In genomic region chr15:79022671-79023230, GRCm38 (mm10) we compare ENCODE assay signal across 18 mouse cellular contexts. TPM values are rescaled to one million over a fixed set of nuclear protein-coding genes. Genes with fewer than 3 reads are reported as not detected.
A peak's percentile ranks its signal among the peaks of the same experiment; 100 is the strongest.
DNase-seq lines count a peak whose midpoint lies in the region; ATAC-seq lines count a peak whose summit lies in the region.
"Had no signal": no experiment of that assay in that cellular context is flagged by ENCODE, and none has a peak within 500 bp of the region (broad histone marks: within the 10 kb centered on the region; RNA-seq: fewer than 3 reads in every experiment).

No protein-coding gene starts in this region.

- no peak overlapping the region for H3K4me3 ChIP-seq in heart, embryonic 11.5 days (ENCODE audit: low read depth, low read length)
- no peak overlapping the region for H3K4me3 ChIP-seq in kidney, embryonic 14.5 days (ENCODE audit: low read length)
- no peak overlapping the region for H3K4me3 ChIP-seq in intestine, embryonic 16.5 days (ENCODE audit: low read length)
- no peak overlapping the region for H3K4me3 ChIP-seq in liver, embryonic 13.5 days (replicated peaks)
- no peak overlapping the region for H3K4me3 ChIP-seq in hindbrain, embryonic 14.5 days (replicated peaks; ENCODE audit: low read length)
- H3K4me3 ChIP-seq: embryonic facial prominence, embryonic 12.5 days; forebrain, embryonic 13.5 days; heart, embryonic 15.5 days; limb, embryonic 12.5 days; stomach, embryonic 15.5 days had no signal

- H3K9me3 ChIP-seq in heart, embryonic 11.5 days (replicated peaks; ENCODE audit: control insufficient read depth, low read length): no peaks in the 10 kb centered on the region
- H3K9me3 ChIP-seq in kidney, embryonic 14.5 days (ENCODE audit: control insufficient read depth, low read length): no peaks in the 10 kb centered on the region
- H3K9me3 ChIP-seq in intestine, embryonic 16.5 days (ENCODE audit: control insufficient read depth, low read length): no peaks in the 10 kb centered on the region
- no peaks in the 10 kb centered on the region for H3K9me3 ChIP-seq in liver, embryonic 13.5 days (replicated peaks)
- H3K9me3 ChIP-seq in hindbrain, embryonic 14.5 days (ENCODE audit: control insufficient read depth, low read length): no peaks in the 10 kb centered on the region
- H3K9me3 ChIP-seq: embryonic facial prominence, embryonic 12.5 days; forebrain, embryonic 13.5 days; heart, embryonic 15.5 days; limb, embryonic 12.5 days; stomach, embryonic 15.5 days had no signal

- H3K4me2 ChIP-seq in heart, embryonic 11.5 days: no peak overlapping the region
- H3K4me2 ChIP-seq in kidney, embryonic 14.5 days (replicated peaks; ENCODE audit: low read depth, low read length): no peak overlapping the region
- H3K4me2 ChIP-seq in intestine, embryonic 16.5 days (ENCODE audit: low read depth, low read length): no peak overlapping the region
- no peak overlapping the region for H3K4me2 ChIP-seq in liver, embryonic 13.5 days
- H3K4me2 ChIP-seq in hindbrain, embryonic 14.5 days (replicated peaks): no peak overlapping the region
- H3K4me2 ChIP-seq: embryonic facial prominence, embryonic 12.5 days; forebrain, embryonic 13.5 days; heart, embryonic 15.5 days; limb, embryonic 12.5 days; stomach, embryonic 15.5 days had no signal

- H3K36me3 ChIP-seq in heart, embryonic 11.5 days (ENCODE audit: control insufficient read depth, insufficient read depth, low read length): no peaks in the 10 kb centered on the region
- H3K36me3 ChIP-seq in kidney, embryonic 14.5 days (ENCODE audit: control insufficient read depth, insufficient read depth, low read length): no peaks in the 10 kb centered on the region
- H3K36me3 ChIP-seq in intestine, embryonic 16.5 days (ENCODE audit: control insufficient read depth, insufficient read depth, low read length): no peaks in the 10 kb centered on the region
- no peaks in the 10 kb centered on the region for H3K36me3 ChIP-seq in liver, embryonic 13.5 days
- H3K36me3 ChIP-seq in hindbrain, embryonic 14.5 days (replicated peaks; ENCODE audit: control insufficient read depth, insufficient read depth): no peaks in the 10 kb centered on the region
- H3K36me3 ChIP-seq: embryonic facial prominence, embryonic 12.5 days; heart, embryonic 15.5 days; limb, embryonic 12.5 days; stomach, embryonic 15.5 days had no signal

- ATAC-seq in heart, embryonic 11.5 days (replicated peaks; ENCODE audit: insufficient number of reproducible peaks, low FRiP score, low TSS enrichment): peak; percentile 28; the same call in 1 of the 2 replicates
- ATAC-seq in kidney, embryonic 14.5 days (ENCODE audit: low FRiP score, low TSS enrichment): no peak
- peak; percentile 19; the same call in 1 of the 2 replicates for ATAC-seq in intestine, embryonic 16.5 days
- ATAC-seq in liver, embryonic 13.5 days (ENCODE audit: low read depth): peak; percentile 53
- ATAC-seq in hindbrain, embryonic 14.5 days (ENCODE audit: low FRiP score): no peak
- ATAC-seq: activated CD4-positive, CD25-positive, alpha-beta regulatory T cell, adult 4 months; forebrain, embryonic 13.5 days; inflammation-experienced regulatory T-cells, adult 6 months had no signal

- H3K4me1 ChIP-seq in heart, embryonic 11.5 days (ENCODE audit: control insufficient read depth, insufficient read depth, low read length): peaks cover 16% of the 10 kb centered on the region
- H3K4me1 ChIP-seq in kidney, embryonic 14.5 days (ENCODE audit: control insufficient read depth, insufficient read depth, low read length): peaks cover 38% of the 10 kb centered on the region
- H3K4me1 ChIP-seq in intestine, embryonic 16.5 days (ENCODE audit: control insufficient read depth, insufficient read depth, low read length): peaks cover 37% of the 10 kb centered on the region
- H3K4me1 ChIP-seq in liver, embryonic 13.5 days (replicated peaks): peaks cover 21% of the 10 kb centered on the region
- peaks cover 11% of the 10 kb centered on the region for H3K4me1 ChIP-seq in hindbrain, embryonic 14.5 days (replicated peaks; ENCODE audit: control insufficient read depth, insufficient read depth, low read length)

- H3K27me3 ChIP-seq in heart, embryonic 11.5 days (ENCODE audit: control insufficient read depth, insufficient read depth, low read length): peaks cover 2% of the 10 kb centered on the region; the same call in 1 of the 2 replicates
- no peaks in the 10 kb centered on the region for H3K27me3 ChIP-seq in kidney, embryonic 14.5 days (ENCODE audit: control insufficient read depth, insufficient read depth, low read length)
- H3K27me3 ChIP-seq in intestine, embryonic 16.5 days (replicated peaks; ENCODE audit: control insufficient read depth, insufficient read depth, low read length): no peaks in the 10 kb centered on the region
- peaks cover 37% of the 10 kb centered on the region for H3K27me3 ChIP-seq in liver, embryonic 13.5 days
- 0 out of 2 replicates have a peak, but pooled peaks cover 6% of the 10 kb centered on the region for H3K27me3 ChIP-seq in hindbrain, embryonic 14.5 days (ENCODE audit: control insufficient read depth, insufficient read depth, low read length)
- H3K27me3 ChIP-seq: embryonic facial prominence, embryonic 12.5 days; forebrain, embryonic 13.5 days; heart, embryonic 15.5 days; limb, embryonic 12.5 days; stomach, embryonic 15.5 days had no signal

- no peak overlapping the region for H3K27ac ChIP-seq in heart, embryonic 11.5 days (ENCODE audit: low read depth, low read length)
- no peak overlapping the region for H3K27ac ChIP-seq in kidney, embryonic 14.5 days (ENCODE audit: low read depth, low read length)
- peak overlapping the region; percentile 24 for H3K27ac ChIP-seq in intestine, embryonic 16.5 days (ENCODE audit: low read length)
- no peak overlapping the region; the same call in 1 of the 2 replicates for H3K27ac ChIP-seq in liver, embryonic 13.5 days
- no peak overlapping the region for H3K27ac ChIP-seq in hindbrain, embryonic 14.5 days
- H3K27ac ChIP-seq: embryonic facial prominence, embryonic 12.5 days; forebrain, embryonic 13.5 days; heart, embryonic 15.5 days; limb, embryonic 12.5 days; macrophage; stomach, embryonic 15.5 days had no signal

- WGBS in heart, embryonic 11.5 days (ENCODE audit: insufficient replicate concordance): 55% methylated on average over 10 of the region's 10 CpGs
- 35% methylated on average over 10 of the region's 10 CpGs for WGBS in kidney, embryonic 14.5 days
- 46% methylated on average over 10 of the region's 10 CpGs for WGBS in intestine, embryonic 16.5 days
- 56% methylated on average over 10 of the region's 10 CpGs for WGBS in liver, embryonic 13.5 days (ENCODE audit: insufficient replicate concordance)
- WGBS in hindbrain, embryonic 14.5 days: 61% methylated on average over 10 of the region's 10 CpGs

- no peak overlapping the region for H3K9ac ChIP-seq in heart, embryonic 11.5 days (ENCODE audit: low read depth, low read length)
- H3K9ac ChIP-seq in kidney, embryonic 14.5 days (ENCODE audit: low read depth, low read length): no peak overlapping the region
- peak overlapping the region; percentile 39 for H3K9ac ChIP-seq in intestine, embryonic 16.5 days (ENCODE audit: low read depth, low read length)
- no peak overlapping the region for H3K9ac ChIP-seq in liver, embryonic 13.5 days
- no peak overlapping the region for H3K9ac ChIP-seq in hindbrain, embryonic 14.5 days
- H3K9ac ChIP-seq: embryonic facial prominence, embryonic 12.5 days; forebrain, embryonic 13.5 days; heart, embryonic 15.5 days; limb, embryonic 12.5 days; stomach, embryonic 15.5 days had no signal

- no peak for DNase-seq in heart, postnatal 36 days
- DNase-seq in kidney, postnatal 25 days: peak; percentile 33 to 68
- DNase-seq in liver, embryonic 13.5 days: no peak
- DNase-seq in hindbrain, embryonic 14.5 days (ENCODE audit: low spot score): no peak
- no peak for DNase-seq in spleen, postnatal 4 days (ENCODE audit: low spot score in 2 of 2)

- intact Hi-C loops in heart, postnatal 36 days (cut with DNase I): no loop called here

RNA-seq across cellular contexts. Expression of gene H1f0, which starts 5.5 kb away (rescaled TPM):
- polyA plus RNA-seq in heart, embryonic 11.5 days (2014; fragmentation: Nextera tagmentation; extraction: Ambion mirVana): 74.6 and 178 TPM in 2 replicates
- total RNA-seq in heart, postnatal 36 days (2021): 100 to 1,000 TPM in 1 of 2 experiments, 10 to 100 TPM in 1; 79.2 to 117 TPM
- 137 and 306 TPM in 2 replicates for polyA plus RNA-seq in kidney, embryonic 14.5 days (2014; fragmentation: Nextera tagmentation; extraction: Ambion mirVana)
- polyA plus RNA-seq in intestine, embryonic 16.5 days (2015; fragmentation: Nextera tagmentation; extraction: Ambion mirVana): 438 and 456 TPM in 2 replicates
- 85.3 and 101 TPM in 2 replicates for polyA plus RNA-seq in liver, embryonic 13.5 days (2015; fragmentation: Nextera tagmentation; extraction: Ambion mirVana)
- polyA plus RNA-seq in hindbrain, embryonic 14.5 days (2014; fragmentation: Nextera tagmentation; extraction: Ambion mirVana): 74.8 and 75.7 TPM in 2 replicates

RNA-seq across cellular contexts. Expression of gene Galr3, which starts 18.9 kb away (rescaled TPM):
- not detected in 2 replicates for polyA plus RNA-seq in heart, embryonic 11.5 days (2014; fragmentation: Nextera tagmentation; extraction: Ambion mirVana)
- total RNA-seq in heart, postnatal 36 days (2021): not detected
- polyA plus RNA-seq in kidney, embryonic 14.5 days (2014; fragmentation: Nextera tagmentation; extraction: Ambion mirVana): 0.28 TPM in 1 of 2 replicates, not detected in the other
- polyA plus RNA-seq in intestine, embryonic 16.5 days (2015; fragmentation: Nextera tagmentation; extraction: Ambion mirVana): 1.8 and 2.3 TPM in 2 replicates
- 0.13 and 0.20 TPM in 2 replicates for polyA plus RNA-seq in liver, embryonic 13.5 days (2015; fragmentation: Nextera tagmentation; extraction: Ambion mirVana)
- not detected in 2 replicates for polyA plus RNA-seq in hindbrain, embryonic 14.5 days (2014; fragmentation: Nextera tagmentation; extraction: Ambion mirVana)
- total RNA-seq: layer of hippocampus, postnatal 25 days had no signal
- polyA plus RNA-seq: activated CD4-positive, CD25-positive, alpha-beta regulatory T cell, adult 4 months; C2C12; embryonic facial prominence, embryonic 12.5 days; forebrain, embryonic 13.5 days; heart, embryonic 15.5 days; inflammation-experienced regulatory T-cells, adult 6 months; limb, embryonic 12.5 days; macrophage had no signal

RNA-seq across cellular contexts. Expression of gene Ankrd54, which starts 39.9 kb away (rescaled TPM):
- polyA plus RNA-seq in heart, embryonic 11.5 days (2014; fragmentation: Nextera tagmentation; extraction: Ambion mirVana): 28.2 and 28.7 TPM in 2 replicates
- 1 to 10 TPM; 7.7 to 8.1 TPM for total RNA-seq in heart, postnatal 36 days (2021)
- polyA plus RNA-seq in kidney, embryonic 14.5 days (2014; fragmentation: Nextera tagmentation; extraction: Ambion mirVana): 48.6 and 54.2 TPM in 2 replicates
- 56.4 and 57.5 TPM in 2 replicates for polyA plus RNA-seq in intestine, embryonic 16.5 days (2015; fragmentation: Nextera tagmentation; extraction: Ambion mirVana)
- polyA plus RNA-seq in liver, embryonic 13.5 days (2015; fragmentation: Nextera tagmentation; extraction: Ambion mirVana): 47.9 and 49.6 TPM in 2 replicates
- polyA plus RNA-seq in hindbrain, embryonic 14.5 days (2014; fragmentation: Nextera tagmentation; extraction: Ambion mirVana): 42.2 and 53.1 TPM in 2 replicates

RNA-seq across cellular contexts. Expression of gene Eif3l, which starts 52.2 kb away (rescaled TPM):
- polyA plus RNA-seq in heart, embryonic 11.5 days (2014; fragmentation: Nextera tagmentation; extraction: Ambion mirVana): 166 and 189 TPM in 2 replicates
- 10 to 100 TPM; 71.6 to 72.7 TPM for total RNA-seq in heart, postnatal 36 days (2021)
- 207 and 265 TPM in 2 replicates for polyA plus RNA-seq in kidney, embryonic 14.5 days (2014; fragmentation: Nextera tagmentation; extraction: Ambion mirVana)
- 221 and 238 TPM in 2 replicates for polyA plus RNA-seq in intestine, embryonic 16.5 days (2015; fragmentation: Nextera tagmentation; extraction: Ambion mirVana)
- polyA plus RNA-seq in liver, embryonic 13.5 days (2015; fragmentation: Nextera tagmentation; extraction: Ambion mirVana): 171 and 185 TPM in 2 replicates
- polyA plus RNA-seq in hindbrain, embryonic 14.5 days (2014; fragmentation: Nextera tagmentation; extraction: Ambion mirVana): 170 and 177 TPM in 2 replicates

Comparison
In these comparisons a context has a peak if more than half of its experiments do, and no peak if none do; other contexts are left out.
1. ATAC-seq: peak in heart, embryonic 11.5 days (single experiment), intestine, embryonic 16.5 days (single experiment) and liver, embryonic 13.5 days (single experiment); none in kidney, embryonic 14.5 days (single experiment) and hindbrain, embryonic 14.5 days (single experiment).
2. DNase-seq: peak in kidney, postnatal 25 days (2 of 2); none in heart, postnatal 36 days (0 of 2), liver, embryonic 13.5 days (single experiment), hindbrain, embryonic 14.5 days (single experiment) and spleen, postnatal 4 days (0 of 2).